Mouse (Mus musculus) heart, adult 2 months (tissue): ENCODE measurements around the gene Sema4g. TPM values are rescaled to one million over a fixed set of nuclear protein-coding genes. Genes with fewer than 3 reads are reported as not detected.
A peak's percentile ranks its signal among the peaks of the same experiment; 100 is the strongest.
"Not testable (repeated sequence)": the region's sequence is repeated elsewhere in the genome, so short reads cannot be mapped to it uniquely, and the experiment has no call there.

Source experiments
- DNase-seq, 2 experiments: peaks; one replicate each; pipeline ENCODE4 v3.0.0; 2021
- H3K27ac ChIP-seq: fragments of 200-600 bp; 2 replicates; pipeline ENCODE4 v1.8.1; 2022
- H3K27me3 ChIP-seq: fragments of 200-500 bp; 2 replicates; pipeline ENCODE4 v1.6.1; 2012; ENCODE audit warnings: mild to moderate bottlenecking, low read length, inconsistent platforms, mixed read lengths; ENCODE audit not compliant: control insufficient read depth, insufficient read depth
- H3K36me3 ChIP-seq: fragments of 200-500 bp; 2 replicates; pipeline ENCODE4 v1.6.1; 2012; ENCODE audit warnings: low read length, inconsistent platforms; ENCODE audit not compliant: control insufficient read depth, insufficient read depth
- H3K4me1 ChIP-seq: fragments of 200-500 bp; 2 replicates; pipeline ENCODE4 v1.6.1; 2011; ENCODE audit warnings: low read length; ENCODE audit not compliant: control insufficient read depth, insufficient read depth
- H3K4me3 ChIP-seq: fragments of 200-600 bp; 2 replicates; pipeline ENCODE4 v1.8.1; 2022
- H3K79me2 ChIP-seq: fragments of 200-500 bp; replicated peaks from 2 replicates; pipeline ENCODE4 v1.6.1; 2012; ENCODE audit warnings: mild to moderate bottlenecking, inconsistent platforms, low read length, moderate library complexity, mixed read lengths; ENCODE audit not compliant: control insufficient read depth, insufficient read depth
- H3K9ac ChIP-seq: fragments of 200-500 bp; 2 replicates; pipeline ENCODE4 v1.6.1; 2012; ENCODE audit warnings: low read depth, mild to moderate bottlenecking, control low read depth, inconsistent platforms, low read length, mixed read lengths
- CTCF ChIP-seq: fragments of 200-600 bp; IDR thresholded peaks from 2 replicates; pipeline ENCODE4 v1.8.1; 2022; ENCODE audit warnings: antibody characterized with exemption, mild to moderate bottlenecking, moderate library complexity
- EP300 ChIP-seq: fragments of 200-500 bp; IDR thresholded peaks from 2 replicates; pipeline ENCODE4 v1.6.1; 2011; ENCODE audit warnings: low read depth, low read length, control low read depth; ENCODE audit not compliant: insufficient read depth
- POLR2A ChIP-seq: fragments of 200-500 bp; IDR thresholded peaks from 2 replicates; pipeline ENCODE4 v1.6.1; 2011; ENCODE audit warnings: mild to moderate bottlenecking, low read depth, low read length, control low read depth; ENCODE audit not compliant: insufficient read depth
- WGBS: fragments of 180-500 bp; shearing (Covaris S2); methylation state at CpG from one replicate; pipeline ENCODE4 v1.1.7; 2018; 5-methylcytosine and 5-hydroxymethylcytosine counted together
- intact Hi-C: fragments of 180-260 bp; cut with DNase I; formaldehyde crosslinking; loops from one replicate; pipeline ENCODE4 v1.15.1; 2025
- polyA plus RNA-seq: library from polyadenylated mRNA; depleted of rRNA; stranded (reverse); fragments of >200 nt; gene quantifications from 2 replicates; pipeline ENCODE4 v1.2.3, GENCODE M21; 2012
- total RNA-seq, 2 experiments: library from RNA; stranded (reverse); gene quantifications; 2 replicates each; pipeline ENCODE4 v1.2.3; 2021

The Sema4g gene
- total and polyA plus RNA-seq, 3 experiments, result 0.32 to 0.94 (median 0.37) TPM

GRCm38 (mm10) chr19:45030746-45031693, 42.1 kb downstream of the Sema4g start:
- peak; percentile 76 to 78 for DNase-seq
- WGBS, result 39% methylated on average over 20 of the region's 20 CpGs
- H3K9ac ChIP-seq, result peak overlapping the region; percentile 62
- H3K27ac ChIP-seq, result no peak overlapping the region
- H3K79me2 ChIP-seq, result no peaks in the 10 kb centered on the region
- peaks cover 22% of the 10 kb centered on the region for H3K4me1 ChIP-seq
- TF ChIP-seq CTCF, result peak; percentile 88
- no peak for TF ChIP-seq POLR2A
- 0 out of 2 replicates have a peak, but pooled peaks have one; percentile 22 for TF ChIP-seq EP300
- H3K27me3 ChIP-seq, result no peaks in the 10 kb centered on the region
- intact Hi-C loops, result loop anchor here (1.0 to 10.0 kb wide), 2 partner anchors 18 to 446 kb away; no protein-coding TSS in a partner anchor
- peaks cover 8% of the 10 kb centered on the region; the same call in 1 of the 2 replicates for H3K36me3 ChIP-seq
- peak overlapping the region; percentile 36; the same call in 1 of the 2 replicates for H3K4me3 ChIP-seq

DNA sequence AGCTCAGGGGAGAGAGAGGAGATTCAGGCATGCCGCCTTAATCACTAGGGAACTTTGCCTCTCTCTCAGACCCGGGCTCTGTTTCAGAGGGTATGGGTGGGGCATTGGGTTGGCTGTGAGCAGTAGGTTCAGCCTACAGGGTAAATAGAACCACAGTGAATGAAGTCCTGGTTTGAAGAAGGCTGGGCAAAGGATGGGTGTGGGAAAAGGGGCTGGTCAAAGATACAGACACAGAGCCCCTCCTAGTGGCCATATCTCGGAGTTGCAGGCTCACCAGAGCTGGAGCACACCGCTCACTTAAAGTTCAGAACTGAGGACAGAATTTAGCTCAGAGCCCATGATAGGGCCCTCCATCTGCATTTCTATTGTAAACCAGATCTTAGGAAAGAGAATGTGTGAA, 42.9 kb downstream of the Sema4g start:
- intact Hi-C loops, result loop anchor here (1.0 to 10.0 kb wide), 2 partner anchors 18 to 447 kb away; no protein-coding TSS in a partner anchor

DNA sequence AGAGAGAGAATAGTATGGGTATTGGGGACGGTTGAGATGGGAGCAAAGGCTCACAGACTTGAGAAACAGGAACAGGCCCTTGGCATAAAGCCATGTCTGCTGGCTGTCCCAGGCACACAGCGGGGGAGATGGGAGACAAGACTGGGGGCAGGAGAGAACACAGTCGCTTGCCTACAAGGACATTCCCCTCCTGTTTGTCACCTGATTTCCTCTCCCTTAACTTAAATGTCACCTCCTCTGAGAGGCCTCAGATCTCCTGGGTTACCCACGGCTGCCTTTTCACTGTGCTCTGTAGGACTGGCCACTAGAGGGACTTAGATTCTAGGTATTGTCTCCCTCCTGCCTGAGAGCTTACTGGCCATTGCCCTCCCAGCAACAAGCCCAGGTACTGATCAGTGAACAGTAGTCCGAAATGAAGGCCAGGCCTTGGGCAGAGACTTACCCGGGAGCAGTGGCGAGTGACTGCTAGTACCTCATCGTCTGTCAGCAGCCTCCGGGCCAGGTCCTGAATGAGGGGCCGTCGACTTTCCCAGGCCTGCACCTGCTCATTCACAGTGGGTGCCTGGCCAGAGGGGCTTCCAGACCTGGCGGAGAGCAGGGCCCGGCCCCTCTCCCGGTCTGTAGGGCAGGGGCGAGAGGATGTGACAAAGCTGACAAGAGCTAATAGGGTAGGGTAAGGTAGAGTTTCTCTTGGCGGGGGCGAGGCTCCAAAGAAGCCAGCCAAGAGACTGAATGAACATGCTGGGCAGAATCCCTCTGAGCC, 43.9 kb downstream of the Sema4g start:
- no peak overlapping the region for H3K9ac ChIP-seq
- H3K4me3 ChIP-seq, result no peak overlapping the region
- H3K27me3 ChIP-seq, result no peaks in the 10 kb centered on the region
- H3K36me3 ChIP-seq, result 0 out of 2 replicates have a peak, but pooled peaks cover under 1% of the 10 kb centered on the region
- H3K4me1 ChIP-seq, result peaks cover 17% of the 10 kb centered on the region
- intact Hi-C loops, result loop anchor here (10.0 kb wide), 1 partner anchor 448 kb away; no protein-coding TSS in a partner anchor
- no peak for DNase-seq
- no peaks in the 10 kb centered on the region for H3K79me2 ChIP-seq
- H3K27ac ChIP-seq, result no peak overlapping the region
- TF ChIP-seq EP300 (no peak), POLR2A (no peak), CTCF (peak; percentile 47)
- WGBS, result 51% methylated on average over 17 of the region's 17 CpGs

More for the DNA sequence above, 42.9 kb downstream of the Sema4g start:
- no peaks in the 10 kb centered on the region for H3K79me2 ChIP-seq
- no peak overlapping the region for H3K27ac ChIP-seq
- no peaks in the 10 kb centered on the region for H3K27me3 ChIP-seq
- 14% methylated on average over 4 of the region's 4 CpGs for WGBS
- peak; percentile 76 to 81 for DNase-seq
- no peak overlapping the region for H3K4me3 ChIP-seq
- peak; percentile 88; the same call in 1 of the 2 replicates for TF ChIP-seq EP300
- TF ChIP-seq POLR2A, result no peak
- peak; percentile 96 for TF ChIP-seq CTCF
- no peak overlapping the region for H3K9ac ChIP-seq
- peaks cover 22% of the 10 kb centered on the region for H3K4me1 ChIP-seq
- peaks cover 5% of the 10 kb centered on the region; the same call in 1 of the 2 replicates for H3K36me3 ChIP-seq

DNA sequence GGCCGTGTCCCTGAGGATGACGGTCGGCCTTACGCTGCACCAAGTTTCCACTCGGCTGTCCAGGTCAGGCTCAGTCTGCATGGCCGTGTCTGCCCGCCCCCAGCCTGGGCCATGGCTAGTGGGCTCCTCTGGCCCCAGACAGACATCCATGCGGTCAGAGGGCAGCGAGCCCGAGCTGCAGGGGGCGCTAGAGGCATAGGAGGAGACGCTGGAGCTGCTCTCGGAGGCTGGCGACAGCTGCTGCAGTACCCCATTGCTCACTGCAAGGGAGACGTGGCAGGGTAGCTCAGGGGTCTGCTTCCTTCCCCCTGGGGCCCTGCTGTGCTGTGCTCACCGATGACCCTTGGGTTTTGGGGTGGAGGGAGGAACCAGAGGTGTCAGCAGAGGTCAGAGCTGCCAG, 48.0 kb downstream of the Sema4g start:
- WGBS, result 38% methylated on average over 16 of the region's 16 CpGs
- no peak overlapping the region for H3K9ac ChIP-seq
- TF ChIP-seq POLR2A (no peak), CTCF (peak; percentile 73), EP300 (no peak)
- peak in 1 of 2 experiments; percentile 68 for DNase-seq
- intact Hi-C loops, result loop anchor here (10.0 kb wide), 1 partner anchor 452 kb away; no protein-coding TSS in a partner anchor
- H3K27me3 ChIP-seq, result peaks cover 2% of the 10 kb centered on the region; the same call in 1 of the 2 replicates
- H3K4me3 ChIP-seq, result no peak overlapping the region
- no peaks in the 10 kb centered on the region for H3K4me1 ChIP-seq
- no peak overlapping the region for H3K27ac ChIP-seq
- no peaks in the 10 kb centered on the region for H3K79me2 ChIP-seq
- H3K36me3 ChIP-seq, result no peaks in the 10 kb centered on the region

GRCm38 (mm10) chr19:45038198-45038597, 49.3 kb downstream of the Sema4g start:
- not testable (repeated sequence) for H3K9ac ChIP-seq, DNase-seq, H3K27me3 ChIP-seq, H3K4me3 ChIP-seq, H3K36me3 ChIP-seq, H3K79me2 ChIP-seq, H3K27ac ChIP-seq, H3K4me1 ChIP-seq
- WGBS, result 86% methylated on average over 7 of the region's 7 CpGs
- intact Hi-C loops, result loop anchor here (10.0 kb wide), 1 partner anchor 453 kb away; no protein-coding TSS in a partner anchor
